Mouse (Mus musculus): ENCODE measurements around the gene Zfp410.

GRCm38 (mm10) chr12:84388097-84388496 is 71.4 kb downstream of the Zfp410 start:
- TF ChIP-seq CTCF (IDR thresholded peaks at IDR 0.05; ENCODE audit: borderline replicate concordance, control insufficient read depth, extremely low read depth, insufficient read depth, low read length, poor library complexity) = no peak
- no peak for TF ChIP-seq POLR2A (IDR thresholded peaks at IDR 0.05; ENCODE audit: control insufficient read depth, extremely low read depth, insufficient read depth, low read length, poor library complexity)
